Mouse (Mus musculus) forebrain, postnatal 0 days (tissue): ENCODE results near the gene Arid1b. TPM values are rescaled to one million over a fixed set of nuclear protein-coding genes. Genes with fewer than 3 reads are reported as not detected.

ENCODE experiments used
- ATAC-seq: fragments of 200-750 bp; cut with Nextera tagmentation; 2 replicates; pipeline ENCODE4 v1.8.0; 2017; ENCODE audit warnings: mild to moderate bottlenecking, moderate library complexity
- DNase-seq: peaks from one replicate; pipeline ENCODE4 v3.0.0-alpha.2; 2015
- H3K27ac ChIP-seq: fragments of 300-500 bp; sonication (generic); 2 replicates; pipeline ENCODE4 v1.5.1; 2014; ENCODE audit warnings: low read depth, mild to moderate bottlenecking, antibody characterized with exemption, low read length, moderate library complexity, mixed read lengths
- H3K27me3 ChIP-seq: fragments of 300-500 bp; sonication (generic); 2 replicates; pipeline ENCODE4 v1.6.1; 2014; ENCODE audit warnings: mild to moderate bottlenecking, low read length, mixed read lengths; ENCODE audit not compliant: insufficient read depth
- H3K36me3 ChIP-seq: fragments of 300-500 bp; sonication (generic); 2 replicates; pipeline ENCODE4 v1.6.1; 2014; ENCODE audit warnings: mild to moderate bottlenecking, moderate library complexity; ENCODE audit not compliant: insufficient read depth
- H3K4me1 ChIP-seq: fragments of 300-500 bp; sonication (generic); 2 replicates; pipeline ENCODE4 v1.6.1; 2014; ENCODE audit warnings: antibody characterized with exemption; ENCODE audit not compliant: insufficient read depth
- H3K4me2 ChIP-seq: fragments of 300-500 bp; sonication (generic); 2 replicates; pipeline ENCODE4 v1.6.1; 2014; ENCODE audit warnings: low read depth, mild to moderate bottlenecking, moderate library complexity
- H3K4me3 ChIP-seq: fragments of 300-500 bp; sonication (generic); 2 replicates; pipeline ENCODE4 v1.5.1; 2014; ENCODE audit warnings: low read depth, low read length, mixed read lengths
- H3K9ac ChIP-seq: fragments of 300-500 bp; sonication (generic); 2 replicates; pipeline ENCODE4 v1.6.1; 2014; ENCODE audit warnings: mild to moderate bottlenecking
- H3K9me3 ChIP-seq: fragments of 300-500 bp; sonication (generic); 2 replicates; pipeline ENCODE4 v1.6.1; 2016; ENCODE audit warnings: low read length
- CTCF ChIP-seq: sonication (generic); IDR thresholded peaks from 2 replicates; pipeline ENCODE4 v1.5.1; 2016; ENCODE audit warnings: antibody characterized with exemption, control low read depth, low read depth
- WGBS: fragments of 180-500 bp; shearing (Covaris S2); extraction: QIAGEN DNeasy Blood & Tissue Kit; methylation state at CpG from one replicate; pipeline ENCODE4 v1.1.7; 2014; 5-methylcytosine and 5-hydroxymethylcytosine counted together
- polyA plus RNA-seq: library from polyadenylated mRNA; unstranded; fragments of >200 nt; fragmentation: Nextera tagmentation; extraction: Ambion mirVana; gene quantifications from 2 replicates; pipeline ENCODE4 v1.2.1, GENCODE M21; 2015
- total RNA-seq: library from RNA; depleted of rRNA; stranded (reverse); fragments of >200 nt; gene quantifications from 2 replicates; pipeline ENCODE4 v1.2.3, GENCODE M21; 2014

Arid1b gene
- total and polyA plus RNA-seq, 2 experiments from 2014 or later: 10.5 to 51.6 TPM

GRCm38 (mm10) chr17:4980151-4980550 is 14.0 kb upstream of the Arid1b start:
- 94% methylated on average over 7 of the region's 7 CpGs for WGBS
- no peaks in the 10 kb centered on the region for H3K36me3 ChIP-seq
- no peaks in the 10 kb centered on the region for H3K27me3 ChIP-seq
- DNase-seq: no peak
- no peaks in the 10 kb centered on the region for H3K9me3 ChIP-seq
- no peaks in the 10 kb centered on the region for H3K4me1 ChIP-seq
- no peak overlapping the region for H3K27ac ChIP-seq
- H3K4me2 ChIP-seq: no peak overlapping the region
- no peak overlapping the region for H3K4me3 ChIP-seq
- no peak for ATAC-seq
- H3K9ac ChIP-seq: no peak overlapping the region
- no peak for TF ChIP-seq CTCF

DNA sequence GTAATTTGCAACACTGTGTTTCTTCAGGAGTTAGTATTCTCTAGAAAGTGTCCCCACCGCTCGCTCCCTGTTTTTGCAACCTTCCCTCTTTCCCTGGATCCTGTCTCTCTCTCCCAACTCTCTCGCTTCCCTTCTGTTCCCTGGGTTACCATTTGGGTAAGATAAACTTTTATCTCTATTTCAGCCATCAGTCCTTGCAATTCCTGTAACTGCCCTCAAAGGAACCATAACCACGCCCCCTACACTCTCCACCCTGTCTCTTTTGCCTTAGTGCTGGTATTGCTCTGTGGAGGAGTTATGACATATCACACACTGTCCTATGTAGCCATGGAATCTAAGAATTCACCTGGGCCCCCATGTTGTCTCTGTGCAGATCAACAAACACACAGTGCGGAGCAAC is 11.3 kb upstream of the Arid1b start:
- no peaks in the 10 kb centered on the region for H3K4me1 ChIP-seq
- no peak overlapping the region for H3K9ac ChIP-seq
- no peaks in the 10 kb centered on the region for H3K27me3 ChIP-seq
- no peak for TF ChIP-seq CTCF
- no peak overlapping the region for H3K4me2 ChIP-seq
- no peaks in the 10 kb centered on the region for H3K9me3 ChIP-seq
- ATAC-seq (no peak), DNase-seq (no peak)
- 95% methylated on average over 5 of the region's 5 CpGs for WGBS
- H3K27ac ChIP-seq: no peak overlapping the region
- no peaks in the 10 kb centered on the region for H3K36me3 ChIP-seq
- H3K4me3 ChIP-seq: no peak overlapping the region

DNA sequence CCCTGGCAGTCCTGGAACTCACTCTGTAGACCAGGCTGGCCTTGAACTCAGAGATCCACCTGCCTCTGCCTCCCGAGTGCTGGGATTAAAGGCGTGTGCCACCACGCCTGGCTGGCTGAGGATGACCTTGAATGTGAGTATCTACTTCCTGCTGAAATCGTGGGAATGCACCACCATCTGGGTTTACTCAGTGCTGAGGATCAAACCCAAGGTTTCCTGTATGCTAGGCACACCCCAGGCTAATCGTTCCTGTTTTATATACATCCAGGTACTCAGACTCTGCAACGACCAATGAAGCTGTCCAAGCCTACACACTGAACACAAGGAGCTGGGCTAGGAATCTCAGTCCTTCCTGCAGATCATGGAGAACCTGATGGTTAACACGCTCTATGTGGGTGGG is 9.4 kb upstream of the Arid1b start:
- ATAC-seq (no peak), DNase-seq (no peak)
- no peaks in the 10 kb centered on the region for H3K27me3 ChIP-seq
- WGBS: 87% methylated on average over 7 of the region's 7 CpGs
- no peak for TF ChIP-seq CTCF
- H3K4me1 ChIP-seq: no peaks in the 10 kb centered on the region
- no peak overlapping the region for H3K27ac ChIP-seq
- no peak overlapping the region for H3K9ac ChIP-seq
- no peaks in the 10 kb centered on the region for H3K36me3 ChIP-seq
- H3K4me3 ChIP-seq: no peak overlapping the region
- no peak overlapping the region for H3K4me2 ChIP-seq
- H3K9me3 ChIP-seq: no peaks in the 10 kb centered on the region

- no peak for DNase-seq
- 17% methylated on average over 16 of the region's 16 CpGs for WGBS
These were observed 3.1 kb upstream of the Arid1b start for GRCm38 (mm10) chr17:4990911-4991560.

GRCm38 (mm10) chr17:4991600-4991999 is 2.5 kb upstream of the Arid1b start:
- no peak for TF ChIP-seq CTCF
- Histone ChIP-seq H3K27ac (no peak overlapping the region), H3K9me3 (no peaks in the 10 kb centered on the region), H3K9ac (no peak overlapping the region), H3K4me3 (no peak overlapping the region), H3K4me2 (no peak overlapping the region), H3K36me3 (no peaks in the 10 kb centered on the region), H3K4me1 (no peaks in the 10 kb centered on the region; the same call in 1 of the 2 replicates), H3K27me3 (no peaks in the 10 kb centered on the region)
- ATAC-seq (no peak), DNase-seq (no peak)
- WGBS: 26% methylated on average over 10 of the region's 10 CpGs

More at GRCm38 (mm10) chr17:4990911-4991560, 3.1 kb upstream of the Arid1b start:
- Histone ChIP-seq H3K9ac (no peak overlapping the region), H3K36me3 (no peaks in the 10 kb centered on the region), H3K27ac (no peak overlapping the region), H3K9me3 (no peaks in the 10 kb centered on the region), H3K27me3 (no peaks in the 10 kb centered on the region), H3K4me1 (no peaks in the 10 kb centered on the region; the same call in 1 of the 2 replicates), H3K4me2 (no peak overlapping the region), H3K4me3 (no peak overlapping the region)
- ATAC-seq: no peak
- TF ChIP-seq CTCF: no peak

DNA sequence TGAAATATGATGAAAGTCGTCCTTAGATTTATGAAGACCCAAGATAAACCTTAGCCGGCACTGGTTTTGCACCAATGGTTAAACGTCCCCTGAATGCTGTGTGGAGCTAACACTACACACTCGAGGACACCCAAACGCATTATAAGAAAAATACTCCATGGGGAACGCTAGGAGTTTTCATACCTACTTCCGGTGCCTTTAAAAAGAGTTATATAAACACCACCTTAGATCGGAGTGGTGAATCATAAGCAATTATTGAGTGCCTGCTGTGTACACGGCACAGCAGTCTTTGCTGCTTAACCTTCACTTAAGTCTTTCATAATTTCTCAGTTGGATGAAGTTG is 664 bp upstream of the Arid1b start:
- no peaks in the 10 kb centered on the region for H3K36me3 ChIP-seq
- H3K4me1 ChIP-seq: no peaks in the 10 kb centered on the region; the same call in 1 of the 2 replicates
- peak overlapping the region; percentile 77 for H3K4me3 ChIP-seq
- no peaks in the 10 kb centered on the region for H3K27me3 ChIP-seq
- DNase-seq: peak; percentile 41
- peak overlapping the region; percentile 100 for H3K27ac ChIP-seq
- peak overlapping the region; percentile 53 for H3K4me2 ChIP-seq
- peak overlapping the region; percentile 99 for H3K9ac ChIP-seq
- no peak for ATAC-seq
- WGBS: 18% methylated on average over 9 of the region's 9 CpGs
- H3K9me3 ChIP-seq: no peaks in the 10 kb centered on the region
- TF ChIP-seq CTCF: no peak

DNA sequence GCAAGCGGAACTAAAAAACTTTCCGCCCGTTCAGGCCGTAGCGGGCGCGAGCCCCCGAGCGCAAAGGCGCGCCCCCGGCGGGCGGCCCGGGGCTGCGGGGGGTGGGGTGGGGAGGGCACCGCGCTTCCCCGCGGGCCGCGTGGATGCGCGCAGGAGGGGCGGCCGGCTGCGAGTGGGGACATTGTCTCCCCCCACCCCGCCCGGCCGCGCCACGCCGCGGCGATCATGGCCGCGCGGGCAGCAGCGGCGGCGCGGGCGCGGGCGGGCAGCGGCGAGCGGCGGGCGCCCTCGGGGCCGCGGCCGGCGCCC is 326 bp downstream of the Arid1b start:
- Histone ChIP-seq H3K4me1 (no peaks in the 10 kb centered on the region; the same call in 1 of the 2 replicates), H3K9me3 (no peaks in the 10 kb centered on the region), H3K4me2 (peak overlapping the region; percentile 53), H3K36me3 (no peaks in the 10 kb centered on the region), H3K27me3 (no peaks in the 10 kb centered on the region), H3K27ac (peak overlapping the region; percentile 100), H3K4me3 (peak overlapping the region; percentile 77), H3K9ac (peak overlapping the region; percentile 99)
- no peak for TF ChIP-seq CTCF
- peak; percentile 34 for DNase-seq
- 3% methylated on average over 12 of the region's 55 CpGs for WGBS
- peak; percentile 30 for ATAC-seq
